Mouse (Mus musculus) olfactory bulb, adult 2 months (tissue): ENCODE measurements around the gene Efna4. TPM values are rescaled to one million over a fixed set of nuclear protein-coding genes. Genes with fewer than 3 reads are reported as not detected.

Source experiments
- H3K27ac ChIP-seq: fragments of 200-500 bp; 2 replicates; pipeline ENCODE4 v1.5.1; 2012; ENCODE audit warnings: low read depth, low read length; ENCODE audit not compliant: insufficient read depth
- H3K4me1 ChIP-seq: fragments of 200-500 bp; 2 replicates; pipeline ENCODE4 v1.6.1; 2012; ENCODE audit warnings: low read length; ENCODE audit not compliant: control insufficient read depth, insufficient read depth
- H3K4me3 ChIP-seq: fragments of 200-500 bp; 2 replicates; pipeline ENCODE4 v1.5.1; 2012; ENCODE audit warnings: mild to moderate bottlenecking, low read depth, low read length, moderate library complexity; ENCODE audit not compliant: insufficient read depth
- CTCF ChIP-seq: fragments of 200-500 bp; IDR thresholded peaks from 2 replicates; pipeline ENCODE4 v1.5.1; 2012; ENCODE audit warnings: low read depth, mild to moderate bottlenecking, low read length, moderate library complexity; ENCODE audit not compliant: insufficient read depth
- POLR2A ChIP-seq: fragments of 200-500 bp; IDR thresholded peaks from 2 replicates; pipeline ENCODE4 v1.6.1; 2012; ENCODE audit warnings: mild to moderate bottlenecking, low read depth, low read length, moderate library complexity; ENCODE audit not compliant: insufficient read depth
- WGBS: fragments of 180-500 bp; shearing (Covaris S2); methylation state at CpG from one replicate; pipeline ENCODE4 v1.1.7; 2018; 5-methylcytosine and 5-hydroxymethylcytosine counted together
- polyA plus RNA-seq: library from polyadenylated mRNA; stranded (reverse); fragments of >200 nt; gene quantifications from 2 replicates; pipeline ENCODE4 v1.2.4, GENCODE M21; 2012; ENCODE audit warnings: low replicate concordance; ENCODE audit not compliant: missing spikeins, insufficient read depth, insufficient read length

Gene Efna4
- polyA plus RNA-seq, 1 experiment = not detected

DNA sequence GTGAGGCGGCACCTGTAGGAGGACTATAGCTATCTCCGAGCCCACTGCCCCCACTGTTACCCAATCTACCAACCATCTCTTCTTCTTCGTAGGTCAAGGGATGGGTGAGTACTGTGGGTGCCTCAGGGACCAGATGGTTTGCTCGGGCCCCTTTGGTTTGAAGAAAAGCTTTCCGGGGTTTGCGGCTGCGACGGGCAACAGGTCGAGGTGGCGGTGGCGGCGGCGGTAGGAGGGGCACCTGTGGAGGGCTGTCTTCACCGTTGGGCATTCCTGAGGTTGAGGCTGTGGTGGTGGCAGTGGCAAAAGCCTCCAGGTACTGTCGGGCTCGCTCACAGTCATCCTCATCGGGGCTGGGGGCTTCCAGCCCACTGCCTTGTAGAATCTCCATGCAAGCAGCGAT is 42.9 kb upstream of the Efna4 start:
- Histone ChIP-seq H3K4me3 (no peak overlapping the region), H3K4me1 (peaks cover 18% of the 10 kb centered on the region), H3K27ac (no peak overlapping the region)
- WGBS = 94% methylated on average over 18 of the region's 18 CpGs
- no peak for TF ChIP-seq CTCF
- TF ChIP-seq POLR2A = no peak

DNA sequence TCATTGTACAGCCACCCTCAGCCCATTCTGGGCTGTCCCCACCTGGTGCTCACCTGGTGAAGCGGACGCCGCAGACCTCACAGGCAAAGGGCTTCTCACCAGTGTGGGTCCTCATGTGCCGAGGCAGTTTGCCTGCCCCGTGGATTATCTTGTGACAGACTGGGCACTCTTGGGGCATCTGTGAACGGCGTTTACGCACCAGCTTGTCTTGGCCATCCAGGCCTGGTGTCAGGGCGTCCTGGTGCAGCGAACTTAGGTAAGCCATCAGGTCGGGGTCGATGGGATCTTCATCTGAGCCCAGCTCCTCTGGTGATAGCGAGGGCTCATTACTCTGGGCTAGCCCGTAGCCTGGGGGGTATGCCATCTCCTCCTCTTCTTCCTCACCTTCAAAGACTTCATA is 42.5 kb upstream of the Efna4 start:
- no peak overlapping the region for H3K27ac ChIP-seq
- H3K4me3 ChIP-seq = no peak overlapping the region
- WGBS = 96% methylated on average over 14 of the region's 14 CpGs
- TF ChIP-seq POLR2A (no peak), CTCF (no peak)
- H3K4me1 ChIP-seq = peaks cover 18% of the 10 kb centered on the region

DNA sequence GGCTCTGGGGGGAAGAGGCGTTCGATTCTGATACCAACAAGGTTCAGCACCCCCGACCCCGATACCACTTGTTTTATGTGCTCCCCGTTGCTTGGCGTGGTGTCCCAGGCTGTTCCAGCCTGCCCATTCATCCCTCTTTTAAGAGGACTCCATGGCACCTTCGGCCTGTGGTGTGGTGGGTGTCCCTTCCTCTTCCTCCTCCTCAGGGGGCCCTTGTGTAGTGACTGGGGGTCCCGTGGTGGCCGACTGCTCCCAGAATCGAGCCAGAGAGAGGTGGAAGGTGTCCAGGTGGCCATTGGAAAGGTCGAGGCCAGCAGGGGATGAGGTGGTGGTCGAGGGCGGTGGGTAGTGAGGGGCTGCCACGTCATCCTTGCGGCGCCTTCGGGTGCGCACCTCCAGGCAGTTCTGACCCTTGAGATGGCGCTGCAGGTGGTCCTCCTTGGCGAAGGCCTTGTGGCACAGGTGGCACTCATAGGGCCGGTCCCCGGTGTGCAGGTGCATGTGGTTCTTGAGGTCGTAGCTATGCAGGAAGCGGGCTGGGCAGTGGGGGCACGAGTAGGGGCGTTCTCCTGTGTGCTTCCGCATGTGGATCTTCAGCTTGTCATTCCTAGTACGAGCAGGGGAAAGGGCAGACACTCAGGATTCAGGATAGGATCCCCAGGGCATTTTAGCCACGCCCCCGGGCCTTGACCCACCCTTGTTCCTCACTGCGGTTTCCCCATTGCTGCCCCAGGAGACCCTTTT is 41.7 kb upstream of the Efna4 start:
- 86% methylated on average over 31 of the region's 31 CpGs for WGBS
- Histone ChIP-seq H3K4me1 (peaks cover 18% of the 10 kb centered on the region), H3K4me3 (no peak overlapping the region), H3K27ac (no peak overlapping the region)
- TF ChIP-seq POLR2A (no peak), CTCF (no peak)

GRCm38 (mm10) chr3:89378394-89379067 is 40.7 kb upstream of the Efna4 start:
- Histone ChIP-seq H3K4me3 (peak overlapping the region; percentile 63), H3K27ac (peak overlapping the region; percentile 24; the same call in 1 of the 2 replicates), H3K4me1 (peaks cover 18% of the 10 kb centered on the region)
- no peak; the same call in 1 of the 2 replicates for TF ChIP-seq POLR2A
- peak; percentile 94 for TF ChIP-seq CTCF
- 2% methylated on average over 29 of the region's 29 CpGs for WGBS

GRCm38 (mm10) chr3:89377831-89378230 is 40.0 kb upstream of the Efna4 start:
- H3K27ac ChIP-seq = no peak overlapping the region
- no peak overlapping the region for H3K4me3 ChIP-seq
- WGBS = 82% methylated on average over 4 of the region's 4 CpGs
- TF ChIP-seq POLR2A = no peak
- no peak for TF ChIP-seq CTCF
- peaks cover 18% of the 10 kb centered on the region for H3K4me1 ChIP-seq

- WGBS = 55% methylated on average over 5 of the region's 5 CpGs
- TF ChIP-seq POLR2A (no peak), CTCF (no peak)
- Histone ChIP-seq H3K4me1 (peaks cover 9% of the 10 kb centered on the region), H3K27ac (no peak overlapping the region), H3K4me3 (no peak overlapping the region)
Measured at GRCm38 (mm10) chr3:89373581-89374231, 35.9 kb upstream of the Efna4 start.

GRCm38 (mm10) chr3:89367338-89367737 is 29.5 kb upstream of the Efna4 start:
- 80% methylated on average over 11 of the region's 11 CpGs for WGBS
- H3K27ac ChIP-seq = no peak overlapping the region
- H3K4me1 ChIP-seq = no peaks in the 10 kb centered on the region
- no peak for TF ChIP-seq CTCF
- no peak for TF ChIP-seq POLR2A
- no peak overlapping the region for H3K4me3 ChIP-seq

DNA sequence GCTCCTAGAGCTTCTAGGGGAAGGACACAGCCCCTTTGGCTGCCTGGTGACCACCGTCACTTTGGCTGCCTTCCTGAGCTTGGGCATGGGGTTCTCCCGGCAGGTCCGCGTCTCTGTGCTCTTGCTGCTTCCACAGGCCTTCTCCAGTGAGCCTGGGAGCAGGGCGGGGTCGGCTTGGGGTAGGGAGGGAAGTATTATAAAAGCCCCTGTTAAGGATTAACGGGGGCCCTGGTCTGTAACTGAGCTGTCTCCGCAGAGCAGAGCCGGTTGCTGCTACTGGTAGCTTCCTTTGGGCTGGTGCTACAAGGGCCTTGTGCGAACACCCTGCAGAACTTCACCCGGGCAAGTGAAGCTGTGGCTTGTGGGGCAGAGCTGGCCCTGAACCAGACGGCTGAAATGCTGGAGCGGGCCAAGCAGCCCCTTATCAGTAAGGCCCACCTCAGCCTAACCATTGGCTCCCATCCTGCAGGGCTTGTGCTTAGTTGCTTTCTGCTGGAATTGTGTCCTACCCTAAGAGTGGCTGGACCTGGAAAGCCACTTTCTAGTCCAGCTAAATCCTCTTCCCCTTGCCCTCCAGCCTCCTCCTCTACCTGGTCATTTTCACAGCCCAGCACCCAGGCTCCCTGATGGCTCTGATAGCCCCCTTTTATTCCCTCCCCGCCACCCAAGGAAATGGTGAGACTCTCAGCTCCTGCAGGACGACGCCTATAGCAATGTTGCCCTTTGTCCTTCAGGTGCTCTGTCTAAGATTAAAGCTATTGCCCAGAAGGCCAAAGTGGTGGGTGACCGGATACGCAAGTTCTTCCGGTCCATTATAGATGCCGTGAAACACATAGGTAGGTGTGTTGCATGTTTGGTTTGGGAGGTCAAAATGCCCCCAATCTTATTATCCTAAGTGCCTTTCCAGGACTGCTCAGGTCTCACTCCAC is 27.9 kb upstream of the Efna4 start:
- no peak for TF ChIP-seq POLR2A
- TF ChIP-seq CTCF = no peak
- no peak overlapping the region for H3K4me3 ChIP-seq
- H3K4me1 ChIP-seq = no peaks in the 10 kb centered on the region
- H3K27ac ChIP-seq = no peak overlapping the region
- WGBS = 86% methylated on average over 20 of the region's 20 CpGs

DNA sequence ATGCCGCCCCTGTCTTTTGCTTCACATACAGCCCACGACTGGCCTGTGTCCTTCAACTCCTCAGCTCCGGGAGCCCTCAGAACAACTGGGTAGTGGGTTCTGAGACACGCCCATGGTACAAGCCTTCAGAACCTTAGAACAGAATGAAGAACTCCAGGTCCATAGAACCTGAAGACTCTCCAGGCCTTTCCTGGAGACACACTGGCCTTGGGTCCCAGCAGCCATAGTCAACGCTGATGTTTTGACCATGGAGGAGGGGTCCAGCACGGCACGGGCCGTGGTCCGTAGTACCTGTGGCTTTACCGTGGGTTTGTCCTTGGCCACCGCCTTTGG is 27.3 kb upstream of the Efna4 start, which contains the start of gene Dcst1:
Gene Dcst1, minus strand, starts transcription at position 101 of the 333 bp plus-strand sequence.
- TF ChIP-seq CTCF (no peak), POLR2A (no peak)
- Histone ChIP-seq H3K4me1 (no peaks in the 10 kb centered on the region), H3K27ac (no peak within 1 kb of the TSS), H3K4me3 (no peak within 1 kb of the TSS)
- 92% methylated on average over 11 of the region's 11 CpGs for WGBS
